Mouse (Mus musculus): ENCODE results near the gene Dab2. TPM values are rescaled to one million over a fixed set of nuclear protein-coding genes. Genes with fewer than 3 reads are reported as not detected.

Dab2 gene
- polyA plus RNA-seq, 1 experiment from 2014 or later: 64.2 TPM

DNA sequence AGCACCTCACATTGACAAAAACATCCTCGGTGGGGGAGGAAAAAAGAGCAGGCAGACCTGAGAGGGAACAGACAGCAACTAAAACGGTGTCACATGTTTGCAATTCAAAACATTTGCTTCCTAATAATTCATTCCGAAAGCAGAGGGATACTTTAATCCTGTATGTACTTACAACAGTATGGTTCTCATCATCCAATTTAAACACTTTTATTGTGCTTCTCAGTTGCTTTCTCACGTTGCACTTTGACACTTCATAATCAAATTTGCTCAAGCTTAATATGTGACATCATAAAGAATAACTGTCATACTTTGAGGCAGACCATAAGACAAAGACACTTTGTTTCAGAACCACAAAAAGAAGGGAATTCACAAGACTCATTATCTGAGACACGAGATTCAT is 20.9 kb downstream of the Dab2 start:
- ATAC-seq (ENCODE audit: low FRiP score, low TSS enrichment): peak; percentile 24; the same call in 1 of the 2 replicates
- H3K27ac ChIP-seq (ENCODE audit: low read depth, low read length): peak overlapping the region; percentile 57; the same call in 1 of the 2 replicates
- WGBS: 21% methylated on average over 5 of the region's 5 CpGs

DNA sequence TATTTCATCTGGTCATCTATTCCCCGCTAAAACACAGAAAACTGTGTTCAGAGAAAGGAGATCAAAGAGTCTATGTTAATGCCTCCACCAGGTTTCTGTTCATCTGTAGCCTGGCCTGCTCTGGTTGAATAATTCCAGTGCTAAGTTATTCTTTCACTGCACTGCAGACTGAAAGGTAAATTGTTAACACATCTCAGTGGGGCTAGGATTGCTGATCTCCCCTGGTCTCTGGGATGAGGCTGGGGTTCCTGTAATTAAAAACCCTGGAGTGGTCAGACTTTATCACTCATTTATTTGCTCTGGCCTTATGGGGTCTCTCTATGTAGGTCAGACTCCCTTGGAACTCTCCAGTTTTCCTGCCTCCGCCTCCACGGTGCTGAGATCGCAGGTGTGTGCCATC is 21.7 kb downstream of the Dab2 start:
- no peak overlapping the region for H3K9ac ChIP-seq (ENCODE audit: low read depth, low read length)
- H3K27ac ChIP-seq (ENCODE audit: low read depth, low read length): peak overlapping the region; percentile 57; the same call in 1 of the 2 replicates
- no peaks in the 10 kb centered on the region for H3K9me3 ChIP-seq (ENCODE audit: control insufficient read depth, low read length)
- no peak overlapping the region for H3K4me3 ChIP-seq (ENCODE audit: low read length)
- peaks cover 16% of the 10 kb centered on the region for H3K4me1 ChIP-seq (ENCODE audit: control insufficient read depth, insufficient read depth, low read length)
- H3K4me2 ChIP-seq (replicated peaks; ENCODE audit: low read depth, low read length): no peak overlapping the region
- H3K36me3 ChIP-seq (ENCODE audit: control insufficient read depth, insufficient read depth, low read length): no peaks in the 10 kb centered on the region
- H3K27me3 ChIP-seq (ENCODE audit: control insufficient read depth, insufficient read depth, low read length): no peaks in the 10 kb centered on the region
- 48% methylated on average over 4 of the region's 4 CpGs for WGBS
- peak; percentile 81 for ATAC-seq (ENCODE audit: low FRiP score, low TSS enrichment)

More for the DNA sequence above, 20.9 kb downstream of the Dab2 start:
- H3K27me3 ChIP-seq (ENCODE audit: control insufficient read depth, insufficient read depth, low read length): no peaks in the 10 kb centered on the region
- peaks cover 16% of the 10 kb centered on the region for H3K4me1 ChIP-seq (ENCODE audit: control insufficient read depth, insufficient read depth, low read length)
- H3K9ac ChIP-seq (ENCODE audit: low read depth, low read length): no peak overlapping the region
- no peak overlapping the region for H3K4me3 ChIP-seq (ENCODE audit: low read length)
- H3K9me3 ChIP-seq (ENCODE audit: control insufficient read depth, low read length): no peaks in the 10 kb centered on the region
- no peaks in the 10 kb centered on the region for H3K36me3 ChIP-seq (ENCODE audit: control insufficient read depth, insufficient read depth, low read length)
- no peak overlapping the region for H3K4me2 ChIP-seq (replicated peaks; ENCODE audit: low read depth, low read length)

DNA sequence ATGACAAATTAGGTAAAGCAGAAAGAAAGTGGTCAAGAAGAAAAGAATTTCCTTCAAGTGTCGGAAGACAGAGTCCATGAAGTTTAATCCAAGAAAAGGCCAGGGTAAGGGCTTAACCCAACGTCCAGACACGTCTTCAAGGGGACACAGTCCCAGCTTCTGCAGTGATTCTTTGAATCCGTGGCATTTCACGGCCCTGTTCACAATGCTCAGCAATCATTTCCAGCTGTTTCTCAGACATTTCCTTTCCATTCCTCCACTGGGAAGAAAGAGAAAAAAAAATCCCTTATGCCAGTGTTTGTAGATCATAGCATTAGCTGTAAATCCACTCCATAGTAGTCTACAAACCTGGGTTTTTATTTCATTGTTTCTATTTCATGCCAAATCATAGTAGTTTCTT is 22.7 kb downstream of the Dab2 start:
- Histone ChIP-seq H3K4me3 (ENCODE audit: low read length) (no peak overlapping the region), H3K36me3 (ENCODE audit: control insufficient read depth, insufficient read depth, low read length) (no peaks in the 10 kb centered on the region), H3K9me3 (ENCODE audit: control insufficient read depth, low read length) (no peaks in the 10 kb centered on the region), H3K27ac (ENCODE audit: low read depth, low read length) (peak overlapping the region; percentile 59; the same call in 1 of the 2 replicates), H3K9ac (ENCODE audit: low read depth, low read length) (no peak overlapping the region), H3K4me1 (ENCODE audit: control insufficient read depth, insufficient read depth, low read length) (peaks cover 16% of the 10 kb centered on the region), H3K4me2 (replicated peaks; ENCODE audit: low read depth, low read length) (no peak overlapping the region), H3K27me3 (ENCODE audit: control insufficient read depth, insufficient read depth, low read length) (no peaks in the 10 kb centered on the region)
- WGBS: 40% methylated on average over 5 of the region's 5 CpGs
- no peak for ATAC-seq (ENCODE audit: low FRiP score, low TSS enrichment)

DNA sequence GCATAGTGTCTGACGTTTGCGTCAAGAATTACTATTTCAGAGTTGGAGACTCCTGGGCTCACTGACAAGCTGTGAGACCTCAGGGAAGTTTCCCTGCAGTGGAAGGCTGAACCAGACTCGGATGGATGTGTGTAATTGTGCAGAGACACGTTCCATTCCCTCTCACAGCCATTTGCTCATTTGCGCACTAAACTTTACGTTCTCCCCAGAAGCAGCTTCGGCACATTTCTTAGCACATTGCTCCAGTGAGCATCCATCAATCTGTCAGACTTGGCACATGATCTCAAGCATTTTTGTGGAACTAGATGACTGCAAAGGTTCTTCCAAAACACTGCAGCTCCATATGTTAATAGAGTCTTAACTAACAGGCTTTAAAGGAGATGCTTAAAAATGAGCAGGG is 24.0 kb downstream of the Dab2 start:
- WGBS: 50% methylated on average over 7 of the region's 7 CpGs
- H3K27ac ChIP-seq (ENCODE audit: low read depth, low read length): no peak overlapping the region
- ATAC-seq (ENCODE audit: low FRiP score, low TSS enrichment): no peak

DNA sequence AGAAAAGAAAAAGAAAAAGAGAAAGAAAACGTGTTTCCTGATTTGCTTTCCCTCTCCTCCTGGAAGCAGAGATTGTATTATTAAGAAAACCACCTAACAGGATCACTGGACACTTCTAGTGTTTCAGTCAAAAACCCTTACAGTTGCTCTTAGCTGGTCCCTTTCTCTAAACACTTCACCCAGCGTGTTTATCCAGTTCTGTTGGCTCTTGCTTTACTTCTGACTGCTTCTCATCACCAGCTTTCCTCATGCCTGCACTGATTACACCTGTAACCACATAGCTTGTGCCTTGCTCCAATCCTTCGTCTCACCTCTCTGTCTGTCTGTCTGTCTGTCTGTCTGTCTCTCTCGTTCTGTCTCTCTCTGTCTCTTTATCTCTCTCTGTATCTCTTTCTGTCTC is 25.9 kb downstream of the Dab2 start:
- Histone ChIP-seq H3K9me3 (ENCODE audit: control insufficient read depth, low read length) (no peaks in the 10 kb centered on the region), H3K4me3 (ENCODE audit: low read length) (no peak overlapping the region), H3K27me3 (ENCODE audit: control insufficient read depth, insufficient read depth, low read length) (no peaks in the 10 kb centered on the region), H3K4me1 (ENCODE audit: control insufficient read depth, insufficient read depth, low read length) (peaks cover 13% of the 10 kb centered on the region), H3K36me3 (ENCODE audit: control insufficient read depth, insufficient read depth, low read length) (no peaks in the 10 kb centered on the region), H3K27ac (ENCODE audit: low read depth, low read length) (no peak overlapping the region), H3K4me2 (replicated peaks; ENCODE audit: low read depth, low read length) (no peak overlapping the region), H3K9ac (ENCODE audit: low read depth, low read length) (no peak overlapping the region)
- no peak for ATAC-seq (ENCODE audit: low FRiP score, low TSS enrichment)
- 82% methylated on average over 4 of the region's 4 CpGs for WGBS

More for the DNA sequence above, 24.0 kb downstream of the Dab2 start:
- H3K9ac ChIP-seq (ENCODE audit: low read depth, low read length): no peak overlapping the region
- no peaks in the 10 kb centered on the region for H3K36me3 ChIP-seq (ENCODE audit: control insufficient read depth, insufficient read depth, low read length)
- no peak overlapping the region for H3K4me2 ChIP-seq (replicated peaks; ENCODE audit: low read depth, low read length)
- H3K9me3 ChIP-seq (ENCODE audit: control insufficient read depth, low read length): no peaks in the 10 kb centered on the region
- no peaks in the 10 kb centered on the region for H3K27me3 ChIP-seq (ENCODE audit: control insufficient read depth, insufficient read depth, low read length)
- no peak overlapping the region for H3K4me3 ChIP-seq (ENCODE audit: low read length)
- H3K4me1 ChIP-seq (ENCODE audit: control insufficient read depth, insufficient read depth, low read length): peaks cover 16% of the 10 kb centered on the region

DNA sequence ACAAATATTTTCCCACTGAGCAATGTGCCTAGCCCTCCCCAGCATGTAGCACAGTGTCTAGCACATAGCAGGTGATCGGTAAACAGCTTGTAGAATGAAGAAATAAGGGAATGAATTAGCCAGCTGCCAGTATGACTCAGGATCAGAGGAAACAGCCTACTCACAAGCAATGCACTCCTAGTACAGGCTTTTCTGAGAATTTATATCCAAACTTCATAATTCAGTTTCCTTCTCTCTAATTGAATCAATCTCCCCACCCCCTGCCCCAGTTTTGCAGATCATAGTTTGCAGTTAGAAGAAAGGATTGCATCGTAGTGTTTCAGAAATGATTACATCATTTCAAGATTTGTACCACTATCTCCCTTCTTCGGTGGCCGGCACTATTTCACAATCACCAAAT is 26.4 kb downstream of the Dab2 start:
- Histone ChIP-seq H3K4me3 (ENCODE audit: low read length) (no peak overlapping the region), H3K9me3 (ENCODE audit: control insufficient read depth, low read length) (no peaks in the 10 kb centered on the region), H3K27me3 (ENCODE audit: control insufficient read depth, insufficient read depth, low read length) (no peaks in the 10 kb centered on the region), H3K27ac (ENCODE audit: low read depth, low read length) (no peak overlapping the region), H3K9ac (ENCODE audit: low read depth, low read length) (no peak overlapping the region), H3K4me2 (replicated peaks; ENCODE audit: low read depth, low read length) (no peak overlapping the region), H3K4me1 (ENCODE audit: control insufficient read depth, insufficient read depth, low read length) (peaks cover 7% of the 10 kb centered on the region), H3K36me3 (ENCODE audit: control insufficient read depth, insufficient read depth, low read length) (no peaks in the 10 kb centered on the region)
- WGBS: 86% methylated on average over 4 of the region's 4 CpGs
- ATAC-seq (ENCODE audit: low FRiP score, low TSS enrichment): no peak

DNA sequence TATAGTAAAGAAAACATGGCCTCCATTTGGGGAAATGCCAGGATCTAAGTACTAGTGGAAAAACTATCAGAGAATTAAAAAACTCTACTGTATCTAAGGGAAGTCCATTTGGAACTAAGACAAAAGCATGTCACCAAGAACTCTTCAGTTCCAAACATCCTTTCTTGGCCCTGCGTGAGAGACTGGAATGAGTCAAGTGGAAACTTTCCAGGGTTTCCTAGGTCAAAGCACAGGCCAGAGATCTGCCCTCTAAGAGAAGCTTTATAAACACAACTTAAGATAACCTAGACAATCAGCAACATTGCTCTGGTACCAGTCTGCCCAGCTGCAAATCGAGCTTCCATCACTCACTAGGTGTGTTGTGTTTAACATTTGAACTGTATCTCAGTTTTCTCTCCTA is 31.8 kb downstream of the Dab2 start:
- Histone ChIP-seq H3K4me1 (ENCODE audit: control insufficient read depth, insufficient read depth, low read length) (no peaks in the 10 kb centered on the region), H3K36me3 (ENCODE audit: control insufficient read depth, insufficient read depth, low read length) (no peaks in the 10 kb centered on the region), H3K9ac (ENCODE audit: low read depth, low read length) (no peak overlapping the region), H3K4me2 (replicated peaks; ENCODE audit: low read depth, low read length) (no peak overlapping the region), H3K4me3 (ENCODE audit: low read length) (no peak overlapping the region), H3K9me3 (ENCODE audit: control insufficient read depth, low read length) (no peaks in the 10 kb centered on the region), H3K27me3 (ENCODE audit: control insufficient read depth, insufficient read depth, low read length) (no peaks in the 10 kb centered on the region), H3K27ac (ENCODE audit: low read depth, low read length) (no peak overlapping the region)
- 38% methylated on average over 2 of the region's 2 CpGs for WGBS
- ATAC-seq (ENCODE audit: low FRiP score, low TSS enrichment): no peak

DNA sequence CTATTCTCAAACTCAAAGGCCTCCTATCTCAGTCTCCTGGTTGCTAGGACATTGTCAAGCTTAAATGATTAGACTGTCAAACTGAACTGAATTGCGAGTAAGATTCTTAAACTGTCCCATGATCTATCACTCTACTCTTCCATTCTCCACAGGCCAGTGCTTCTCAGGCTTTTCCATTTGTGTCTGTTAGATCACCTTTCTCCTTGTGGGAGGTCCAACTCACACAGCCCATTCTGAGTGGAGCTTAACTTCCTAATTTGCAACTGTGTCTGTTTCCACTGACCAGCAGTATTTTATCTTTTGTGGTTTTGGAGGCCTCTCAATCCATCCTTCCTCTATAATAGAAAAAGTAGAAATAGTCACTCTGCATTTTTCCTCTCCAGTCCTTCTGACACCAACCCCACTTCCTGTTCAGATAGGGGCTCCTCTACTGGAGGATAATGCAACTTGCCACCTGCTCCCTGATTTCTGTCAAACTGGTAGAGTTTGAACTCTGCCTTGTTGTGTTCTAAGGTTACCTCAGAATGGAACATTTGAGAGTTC is 35.1 kb downstream of the Dab2 start:
- Histone ChIP-seq H3K27me3 (ENCODE audit: control insufficient read depth, insufficient read depth, low read length) (no peaks in the 10 kb centered on the region), H3K4me3 (ENCODE audit: low read length) (no peak overlapping the region), H3K4me2 (replicated peaks; ENCODE audit: low read depth, low read length) (no peak overlapping the region), H3K4me1 (ENCODE audit: control insufficient read depth, insufficient read depth, low read length) (no peaks in the 10 kb centered on the region), H3K27ac (ENCODE audit: low read depth, low read length) (no peak overlapping the region), H3K9ac (ENCODE audit: low read depth, low read length) (no peak overlapping the region), H3K9me3 (ENCODE audit: control insufficient read depth, low read length) (no peaks in the 10 kb centered on the region), H3K36me3 (ENCODE audit: control insufficient read depth, insufficient read depth, low read length) (no peaks in the 10 kb centered on the region)
- ATAC-seq (ENCODE audit: low FRiP score, low TSS enrichment): no peak
- WGBS: 74% methylated on average over 1 of the region's 1 CpGs

DNA sequence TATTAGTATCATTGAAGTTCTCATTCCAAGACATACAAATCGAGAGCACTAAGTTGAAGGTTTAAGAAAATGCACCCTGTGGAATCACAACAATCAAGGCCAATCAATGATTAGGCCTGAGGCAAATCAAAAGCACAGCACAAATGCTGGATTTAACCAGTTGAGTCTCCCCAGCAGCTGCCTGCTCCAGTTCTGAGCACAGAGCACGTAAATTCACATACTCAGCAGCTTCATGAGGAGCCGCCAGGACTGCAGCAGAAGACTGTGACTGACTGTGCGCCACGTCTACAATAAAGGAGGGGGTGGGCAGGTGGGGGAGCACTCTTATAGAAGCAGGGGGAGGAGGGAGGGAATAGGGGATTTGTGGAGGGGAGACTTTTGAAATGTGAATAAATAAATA is 40.2 kb downstream of the Dab2 start:
- H3K4me2 ChIP-seq (replicated peaks; ENCODE audit: low read depth, low read length): no peak overlapping the region
- ATAC-seq (ENCODE audit: low FRiP score, low TSS enrichment): no peak
- WGBS: 71% methylated on average over 5 of the region's 5 CpGs
- no peaks in the 10 kb centered on the region for H3K4me1 ChIP-seq (ENCODE audit: control insufficient read depth, insufficient read depth, low read length)
- H3K36me3 ChIP-seq (ENCODE audit: control insufficient read depth, insufficient read depth, low read length): no peaks in the 10 kb centered on the region
- no peak overlapping the region for H3K9ac ChIP-seq (ENCODE audit: low read depth, low read length)
- H3K4me3 ChIP-seq (ENCODE audit: low read length): no peak overlapping the region
- H3K27me3 ChIP-seq (ENCODE audit: control insufficient read depth, insufficient read depth, low read length): no peaks in the 10 kb centered on the region
- no peak overlapping the region for H3K27ac ChIP-seq (ENCODE audit: low read depth, low read length)
- no peaks in the 10 kb centered on the region for H3K9me3 ChIP-seq (ENCODE audit: control insufficient read depth, low read length)

All from kidney, embryonic 14.5 days (tissue).